Mouse (Mus musculus): ENCODE results near the gene Olfr1040.

- no peak for TF ChIP-seq CTCF (conservative IDR thresholded peaks at IDR 0.05; ENCODE audit: low read length)
- no peak for TF ChIP-seq POU5F1 (IDR thresholded peaks at IDR 0.05; ENCODE audit: borderline replicate concordance, low read length)
- TF ChIP-seq NANOG (IDR thresholded peaks at IDR 0.05; ENCODE audit: borderline replicate concordance, low read length): no peak
Measured at GRCm38 (mm10) chr2:86177720-86178119, 31.2 kb upstream of the Olfr1040 start, which contains the start of gene Olfr1044.
